Mouse (Mus musculus): Measurements from ENCODE around the gene Manba. TPM values are rescaled to one million over a fixed set of nuclear protein-coding genes. Genes with fewer than 3 reads are reported as not detected.

Gene Manba
- 18.3 and 33.3 TPM in 2 replicates for total RNA-seq (2023)

GRCm38 (mm10) chr3:135485128-135485899, at the start of gene Manba:
Manba (plus strand) TSS chr3:135485611.

GRCm38 (mm10) chr3:135437758-135438495, 47.5 kb upstream of the Manba start, which contains the start of gene Ube2d3:
Ube2d3 (plus strand) TSS chr3:135438149.

Other genes with a start within 250 kb of the Manba start
- gene Bdh2, start 204.4 kb upstream of the Manba start, total RNA-seq (2023): not detected in 2 replicates
- gene Slc9b2, start 177.9 kb upstream of the Manba start, total RNA-seq (2023): not detected in 2 replicates
- not detected in 2 replicates for gene Slc9b1, start 137.6 kb upstream of the Manba start, total RNA-seq (2023)
- gene Cisd2, start 61.7 kb upstream of the Manba start, total RNA-seq (2023): 21.0 and 21.3 TPM in 2 replicates
- 528 and 646 TPM in 2 replicates for gene Ube2d3, start 47.5 kb upstream of the Manba start, total RNA-seq (2023)
- 135 and 154 TPM in 2 replicates for gene Nfkb1, start 205.9 kb downstream of the Manba start, total RNA-seq (2023)

Data from neutrophil, adult 65 days (primary cell).